Mouse (Mus musculus) lung, postnatal 0 days (tissue): ENCODE measurements around the gene Ppp4r2. TPM values are rescaled to one million over a fixed set of nuclear protein-coding genes. Genes with fewer than 3 reads are reported as not detected.

Experiments
- ATAC-seq: fragments of 200-750 bp; cut with Nextera tagmentation; 2 replicates; pipeline ENCODE4 v1.8.0; 2017; ENCODE audit warnings: moderate library complexity
- DNase-seq: peaks from one replicate; pipeline ENCODE4 v3.0.0-alpha.2; 2016; ENCODE audit warnings: low spot score
- H3K27ac ChIP-seq: fragments of 300-500 bp; sonication (generic); 2 replicates; pipeline ENCODE4 v1.5.1; 2014; ENCODE audit warnings: antibody characterized with exemption, mild to moderate bottlenecking, low read length, mixed read lengths
- H3K27me3 ChIP-seq: fragments of 300-500 bp; sonication (generic); replicated peaks from 2 replicates; pipeline ENCODE4 v1.6.1; 2014; ENCODE audit warnings: low read length, mixed read lengths; ENCODE audit not compliant: insufficient read depth
- H3K36me3 ChIP-seq: fragments of 300-500 bp; sonication (generic); 2 replicates; pipeline ENCODE4 v1.6.1; 2014; ENCODE audit warnings: low read length, mixed read lengths; ENCODE audit not compliant: insufficient read depth
- H3K4me1 ChIP-seq: fragments of 300-500 bp; sonication (generic); 2 replicates; pipeline ENCODE4 v1.6.1; 2014; ENCODE audit warnings: antibody characterized with exemption, low read depth, low read length, mixed read lengths; ENCODE audit not compliant: insufficient read depth
- H3K4me2 ChIP-seq: fragments of 300-500 bp; sonication (generic); replicated peaks from 2 replicates; pipeline ENCODE4 v1.6.1; 2014; ENCODE audit warnings: low read depth, mild to moderate bottlenecking, low read length, moderate library complexity, mixed read lengths
- H3K4me3 ChIP-seq: fragments of 300-500 bp; sonication (generic); 2 replicates; pipeline ENCODE4 v1.5.1; 2014; ENCODE audit warnings: low read depth, low read length
- H3K9ac ChIP-seq: fragments of 300-500 bp; sonication (generic); replicated peaks from 2 replicates; pipeline ENCODE4 v1.6.1; 2014; ENCODE audit warnings: low read depth, mild to moderate bottlenecking
- H3K9me3 ChIP-seq: fragments of 300-500 bp; sonication (generic); 2 replicates; pipeline ENCODE4 v1.6.1; 2016; ENCODE audit warnings: low read length, mixed read lengths
- CTCF ChIP-seq: IDR thresholded peaks from 2 replicates; pipeline ENCODE4 v1.5.1; 2016; ENCODE audit warnings: antibody characterized with exemption, mild to moderate bottlenecking
- EP300 ChIP-seq: IDR thresholded peaks from 2 replicates; pipeline ENCODE4 v1.6.1; 2016; ENCODE audit warnings: antibody characterized with exemption, mild to moderate bottlenecking, control low read depth
- WGBS: fragments of 180-500 bp; shearing (Covaris S2); extraction: QIAGEN DNeasy Blood & Tissue Kit; methylation state at CpG from one replicate; pipeline ENCODE4 v1.1.7; 2014; 5-methylcytosine and 5-hydroxymethylcytosine counted together
- polyA plus RNA-seq: library from polyadenylated mRNA; unstranded; fragments of >200 nt; fragmentation: Nextera tagmentation; extraction: Ambion mirVana; gene quantifications from 2 replicates; pipeline ENCODE4 v1.2.1, GENCODE M21; 2015

The Ppp4r2 gene
- polyA plus RNA-seq, result 12.1 and 14.3 TPM in 2 replicates

DNA sequence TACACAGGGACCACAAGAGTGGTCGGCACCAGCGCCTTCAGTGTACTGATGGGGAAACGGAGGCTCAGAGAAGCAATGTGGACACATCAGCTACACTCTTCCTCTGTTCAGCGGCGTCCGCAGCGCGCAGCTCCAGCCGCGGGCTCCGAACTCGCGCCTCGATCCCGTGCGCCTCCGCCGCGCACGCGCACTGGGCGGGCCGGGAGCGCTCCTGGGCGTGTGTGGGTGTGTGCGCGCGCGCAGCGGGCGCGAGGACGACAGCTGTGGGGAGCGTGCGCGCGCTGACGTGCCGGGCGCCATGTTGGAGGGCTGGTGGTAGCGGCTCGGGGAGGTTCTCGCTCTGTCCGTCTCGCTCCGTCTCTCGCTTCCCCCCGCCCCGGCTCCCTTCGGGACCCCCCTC, at the start of gene Ppp4r2:
Ppp4r2 (plus strand) TSS at position 268 of the 400 bp plus-strand sequence.
- H3K9me3 ChIP-seq, result no peaks in the 10 kb centered on the region
- TF ChIP-seq CTCF (no peak), EP300 (no peak)
- H3K27me3 ChIP-seq, result no peaks in the 10 kb centered on the region
- H3K4me3 ChIP-seq, result peak within 1 kb of the TSS; percentile 73
- no peaks in the 10 kb centered on the region; the same call in none of the 2 replicates for H3K36me3 ChIP-seq
- H3K4me1 ChIP-seq, result no peaks in the 10 kb centered on the region
- peak within 1 kb of the TSS; percentile 64 for H3K9ac ChIP-seq
- H3K4me2 ChIP-seq, result peak within 1 kb of the TSS; percentile 65
- H3K27ac ChIP-seq, result peak within 1 kb of the TSS; percentile 84
- DNase-seq (peak; percentile 94), ATAC-seq (peak; percentile 98)
- WGBS, result 1% methylated on average over 38 of the region's 50 CpGs

DNA sequence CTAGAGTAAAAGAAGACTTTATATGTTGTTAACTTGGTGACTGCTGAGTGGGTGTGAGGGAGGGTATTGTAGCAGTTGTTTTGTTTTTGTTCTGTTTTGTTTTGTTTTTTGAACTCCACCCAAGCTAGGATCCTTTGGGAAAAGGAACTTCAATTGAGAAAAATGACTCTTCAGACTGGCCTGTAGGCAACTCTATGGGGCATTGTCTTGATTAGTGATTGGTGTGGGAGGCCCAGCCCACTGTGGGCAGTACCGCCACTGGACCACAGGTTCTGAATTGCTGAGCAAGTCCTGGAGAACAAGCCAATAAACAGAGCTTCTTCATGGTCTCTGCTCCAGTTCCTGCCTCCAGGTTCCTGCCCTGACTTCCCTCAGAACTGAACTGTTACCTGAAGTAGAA, 45.7 kb upstream of the Ppp4r2 start:
- H3K27ac ChIP-seq, result no peak overlapping the region
- no peak for ATAC-seq
- no peaks in the 10 kb centered on the region for H3K9me3 ChIP-seq
- no peak overlapping the region for H3K4me3 ChIP-seq
- H3K4me1 ChIP-seq, result no peaks in the 10 kb centered on the region
- no peak for DNase-seq
- no peak overlapping the region for H3K9ac ChIP-seq
- no peaks in the 10 kb centered on the region for H3K27me3 ChIP-seq
- no peak overlapping the region for H3K4me2 ChIP-seq
- TF ChIP-seq CTCF, result no peak
- no peak for TF ChIP-seq EP300
- 79% methylated on average over 1 of the region's 1 CpGs for WGBS
- H3K36me3 ChIP-seq, result no peaks in the 10 kb centered on the region

DNA sequence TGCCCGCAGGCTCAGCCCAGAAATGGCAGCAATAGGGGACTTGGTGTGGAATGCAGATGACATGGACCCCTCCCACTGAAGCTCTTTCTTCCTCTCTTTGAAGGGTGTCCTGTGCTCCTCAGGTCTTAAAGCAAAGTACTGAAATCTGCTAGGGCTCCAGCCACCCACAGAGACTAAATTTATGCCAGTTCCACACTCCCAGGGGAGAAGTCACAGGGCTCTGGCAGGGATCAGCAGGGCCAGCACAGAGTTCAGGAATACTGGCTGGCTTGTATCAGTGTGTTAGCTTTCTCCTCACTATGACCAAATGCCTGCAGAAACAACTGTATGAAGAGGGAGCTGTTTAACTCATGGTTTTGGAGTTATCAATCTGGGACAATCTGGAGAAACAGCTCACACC, 44.3 kb upstream of the Ppp4r2 start:
- Histone ChIP-seq H3K4me3 (no peak overlapping the region), H3K4me1 (no peaks in the 10 kb centered on the region), H3K9ac (no peak overlapping the region), H3K9me3 (no peaks in the 10 kb centered on the region), H3K27ac (no peak overlapping the region), H3K36me3 (no peaks in the 10 kb centered on the region), H3K4me2 (no peak overlapping the region), H3K27me3 (no peaks in the 10 kb centered on the region)
- no peak for DNase-seq
- WGBS, result 88% methylated on average over 1 of the region's 1 CpGs
- TF ChIP-seq CTCF, result no peak
- no peak for TF ChIP-seq EP300
- ATAC-seq, result no peak

DNA sequence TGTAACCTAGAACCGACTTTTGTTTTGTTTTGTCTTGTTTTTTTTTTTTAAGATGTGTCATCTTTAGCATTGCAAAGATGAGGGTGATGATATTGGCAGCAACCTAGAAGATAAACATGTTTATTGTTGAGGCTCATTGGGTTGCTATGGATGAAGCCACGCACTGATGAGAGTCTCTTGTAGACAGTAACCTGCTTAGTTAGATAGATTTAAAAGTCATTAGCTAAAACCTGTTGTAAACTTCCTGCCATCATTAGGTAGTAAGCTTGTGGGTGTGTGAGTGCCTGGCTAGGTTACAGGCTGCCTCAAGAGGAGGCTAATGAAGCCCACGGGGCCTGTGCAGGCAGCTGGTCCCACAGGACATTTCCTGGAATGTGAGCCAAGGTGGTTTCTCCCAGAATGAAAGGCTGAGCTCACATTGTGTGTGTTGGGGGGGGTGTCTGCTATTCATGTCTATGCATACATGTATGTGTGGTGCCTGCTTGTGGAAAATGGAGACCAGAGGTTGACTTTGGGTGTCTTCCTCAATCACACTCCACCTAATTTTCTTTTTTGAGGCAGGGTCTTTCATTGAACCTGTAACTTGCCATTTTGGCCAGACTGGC, 41.3 kb upstream of the Ppp4r2 start:
- no peak overlapping the region for H3K27ac ChIP-seq
- no peaks in the 10 kb centered on the region for H3K27me3 ChIP-seq
- no peak overlapping the region for H3K4me2 ChIP-seq
- no peak overlapping the region for H3K9ac ChIP-seq
- no peaks in the 10 kb centered on the region for H3K4me1 ChIP-seq
- 64% methylated on average over 3 of the region's 3 CpGs for WGBS
- DNase-seq (no peak), ATAC-seq (no peak)
- no peak overlapping the region for H3K4me3 ChIP-seq
- no peaks in the 10 kb centered on the region for H3K36me3 ChIP-seq
- TF ChIP-seq EP300 (no peak), CTCF (no peak)
- no peaks in the 10 kb centered on the region for H3K9me3 ChIP-seq

DNA sequence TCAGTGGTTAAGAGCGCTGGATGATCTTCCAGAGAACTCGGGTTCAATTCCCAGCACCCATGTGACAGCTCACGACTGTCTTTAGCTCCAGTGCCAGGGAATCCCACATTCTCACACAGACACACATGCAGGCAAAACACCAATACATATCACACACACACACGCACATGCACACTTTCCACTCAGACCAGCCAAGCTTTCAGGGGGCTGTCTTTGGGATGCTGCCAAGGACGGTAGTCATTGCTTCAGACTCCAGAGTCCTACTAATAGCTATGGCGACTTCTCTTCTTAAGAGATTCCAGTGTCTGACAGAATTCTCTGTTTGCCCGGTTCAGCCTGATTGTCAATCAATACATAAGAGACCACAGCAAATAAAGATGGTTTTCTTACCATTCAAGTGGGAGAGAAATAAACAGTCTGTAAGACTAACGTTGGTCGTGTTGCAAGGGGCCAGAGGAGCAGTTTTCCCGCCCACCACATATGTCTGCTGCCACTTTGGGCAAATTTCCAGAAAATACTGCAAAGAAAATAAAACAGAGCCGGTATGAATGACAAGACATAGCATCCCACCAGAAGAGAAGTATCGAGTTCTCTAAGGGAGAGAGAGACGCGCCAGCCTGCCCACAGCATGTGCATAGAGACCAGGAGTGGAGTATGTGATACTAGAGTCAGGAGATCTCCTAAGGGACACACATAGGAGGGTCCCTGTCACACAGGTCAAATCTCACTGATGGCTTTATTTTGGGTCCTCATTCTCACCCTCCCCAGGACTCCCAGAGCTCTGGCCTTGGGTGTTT, 40.3 kb upstream of the Ppp4r2 start:
- 56% methylated on average over 14 of the region's 14 CpGs for WGBS

DNA sequence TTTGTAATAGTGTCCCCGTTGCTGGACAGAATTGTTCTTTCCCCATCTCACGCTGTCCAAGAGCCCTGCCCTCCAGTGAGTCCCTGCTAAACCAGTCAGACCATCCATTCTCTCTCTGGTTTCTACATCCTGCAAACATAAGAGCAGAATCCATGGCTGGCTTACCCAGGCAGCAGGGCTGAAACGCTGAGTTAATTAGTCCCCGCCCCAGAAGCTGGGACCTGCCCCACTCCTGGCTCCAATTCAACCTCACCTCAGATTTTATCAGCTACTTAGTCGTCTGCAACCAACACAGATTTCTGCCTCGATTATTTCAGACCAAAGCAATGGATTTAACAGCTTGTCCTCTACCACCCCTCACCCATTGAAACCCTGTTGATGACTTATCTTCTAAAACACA, 37.6 kb upstream of the Ppp4r2 start:
- Histone ChIP-seq H3K4me3 (no peak overlapping the region), H3K9ac (no peak overlapping the region), H3K9me3 (no peaks in the 10 kb centered on the region), H3K27me3 (no peaks in the 10 kb centered on the region), H3K4me2 (no peak overlapping the region), H3K27ac (no peak overlapping the region), H3K36me3 (no peaks in the 10 kb centered on the region), H3K4me1 (no peaks in the 10 kb centered on the region)
- 40% methylated on average over 6 of the region's 6 CpGs for WGBS
- DNase-seq (peak; percentile 49), ATAC-seq (peak; percentile 36; the same call in 1 of the 2 replicates)
- TF ChIP-seq CTCF, result no peak
- no peak for TF ChIP-seq EP300

More for the DNA sequence above, 40.3 kb upstream of the Ppp4r2 start:
- Histone ChIP-seq H3K9ac (no peak overlapping the region), H3K4me3 (no peak overlapping the region), H3K4me2 (no peak overlapping the region), H3K36me3 (no peaks in the 10 kb centered on the region), H3K27ac (no peak overlapping the region), H3K27me3 (no peaks in the 10 kb centered on the region), H3K9me3 (no peaks in the 10 kb centered on the region), H3K4me1 (no peaks in the 10 kb centered on the region)
- TF ChIP-seq CTCF, result no peak
- TF ChIP-seq EP300, result no peak
- ATAC-seq (0 out of 2 replicates have a peak, but pooled peaks have one; percentile 16), DNase-seq (peak; percentile 11)
